Mouse (Mus musculus) small intestine, adult 2 months (tissue): ENCODE data around the gene Myef2.

Experiments
- CTCF ChIP-seq: fragments of 200-500 bp; IDR thresholded peaks from 2 replicates; pipeline ENCODE4 v1.5.1; 2012; ENCODE audit warnings: low read depth, mild to moderate bottlenecking, control low read depth, inconsistent platforms, low read length, moderate library complexity, mixed read lengths; ENCODE audit not compliant: insufficient replicate concordance, insufficient read length; ENCODE audit errors: extremely low read depth
- POLR2A ChIP-seq: fragments of 200-500 bp; IDR thresholded peaks from 2 replicates; pipeline ENCODE4 v1.6.1; 2012; ENCODE audit warnings: low read depth, mild to moderate bottlenecking, control low read depth, inconsistent platforms, low read length, moderate library complexity

DNA sequence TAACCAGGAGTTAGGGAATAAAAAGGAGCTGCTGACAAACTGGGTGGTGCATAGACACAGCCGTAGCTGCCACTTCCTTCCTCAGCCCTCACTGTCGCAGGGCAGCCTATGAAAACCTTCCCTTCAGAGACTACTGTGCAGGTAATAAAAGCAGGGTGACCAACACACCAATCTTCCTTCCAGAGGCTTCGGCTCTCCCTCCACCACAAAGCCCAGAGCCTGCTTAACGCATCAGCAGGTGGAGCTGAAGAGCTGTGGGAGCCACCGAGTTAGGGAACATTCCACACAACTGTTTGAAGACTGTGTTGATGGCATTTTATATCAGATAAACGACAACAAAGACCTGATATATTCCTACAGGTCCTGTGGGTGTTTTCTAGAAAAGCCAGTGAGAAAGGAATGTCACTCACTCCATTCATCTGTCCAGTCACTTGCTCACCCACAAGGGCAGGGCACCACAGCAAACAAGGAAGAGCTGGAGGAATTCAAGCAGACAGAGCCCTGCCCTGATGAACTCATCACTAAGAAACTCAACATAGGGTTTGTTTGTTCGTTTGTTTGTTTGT, 66.1 kb downstream of the Myef2 start:
- TF ChIP-seq POLR2A, result no peak
- no peak for TF ChIP-seq CTCF
